Mouse (Mus musculus) cerebellum, postnatal 25 days (tissue): ENCODE measurements around the gene Prrt2.

Experiments used
- DNase-seq, 2 experiments: peaks; one replicate each; pipeline ENCODE4 v3.0.0; 2021; ENCODE audit warnings: mixed read lengths in 2 of 2

Gene Prrt2

GRCm38 (mm10) chr7:127020901-127021562 is at the start of gene Prrt2, which contains the start of gene Gm42742:
Gene Prrt2 (minus strand): TSS chr7:127021211.
Gene Gm42742 (minus strand): TSS chr7:127021097.
- DNase-seq = peak; percentile 84 to 88

GRCm38 (mm10) chr7:127066317-127066716 is 45.3 kb upstream of the Prrt2 start:
- DNase-seq = no peak

- DNase-seq = no peak
Measured at GRCm38 (mm10) chr7:127065538-127065937, 44.5 kb upstream of the Prrt2 start.

- no peak for DNase-seq
Measured at GRCm38 (mm10) chr7:127055026-127055585, 34.1 kb upstream of the Prrt2 start.

GRCm38 (mm10) chr7:127041851-127042672 is 21.1 kb upstream of the Prrt2 start, which contains the start of gene Kif22:
Gene Kif22 (minus strand): TSS chr7:127042471.
- peak; percentile 93 to 94 for DNase-seq

- DNase-seq = no peak
Measured at GRCm38 (mm10) chr7:127031244-127031643, 10.2 kb upstream of the Prrt2 start.

GRCm38 (mm10) chr7:127030172-127030571 is 9.2 kb upstream of the Prrt2 start:
- no peak for DNase-seq

GRCm38 (mm10) chr7:127027885-127028284 is 6.9 kb upstream of the Prrt2 start:
- no peak for DNase-seq

GRCm38 (mm10) chr7:127026984-127027726 is 6.1 kb upstream of the Prrt2 start, which contains the start of gene Maz:
Gene Maz (minus strand): TSS chr7:127027037.
- DNase-seq = peak; percentile 99

GRCm38 (mm10) chr7:127026616-127026983 is 5.6 kb upstream of the Prrt2 start:
- peak; percentile 85 to 95 for DNase-seq

- peak; percentile 85 to 86 for DNase-seq
Measured at GRCm38 (mm10) chr7:127026161-127026600, 5.2 kb upstream of the Prrt2 start.

- DNase-seq = peak; percentile 74 to 78
Measured at GRCm38 (mm10) chr7:127025556-127026160, 4.6 kb upstream of the Prrt2 start.

GRCm38 (mm10) chr7:127024755-127025555 is 3.9 kb upstream of the Prrt2 start:
- peak; percentile 90 to 91 for DNase-seq

GRCm38 (mm10) chr7:127023896-127024690 is 3.1 kb upstream of the Prrt2 start:
- DNase-seq = peak; percentile 49 to 58

GRCm38 (mm10) chr7:127023272-127023691 is 2.3 kb upstream of the Prrt2 start:
- DNase-seq = peak; percentile 45 to 62

- peak in 1 of 2 experiments; percentile 51 for DNase-seq
Measured at GRCm38 (mm10) chr7:127022528-127023271, 1.7 kb upstream of the Prrt2 start.

GRCm38 (mm10) chr7:127021563-127022527 is 834 bp upstream of the Prrt2 start:
- peak in 1 of 2 experiments; percentile 17 for DNase-seq

GRCm38 (mm10) chr7:127020491-127020890 is 520 bp downstream of the Prrt2 start:
- DNase-seq = peak; percentile 58 to 66
